Mouse (Mus musculus) testis, adult 2 months (tissue): Measurements from ENCODE around the gene Kifc5b.

Experiments
- CTCF ChIP-seq: fragments of 200-500 bp; IDR thresholded peaks from 2 replicates; pipeline ENCODE4 v1.5.1; 2012; ENCODE audit warnings: low read depth, mild to moderate bottlenecking, inconsistent platforms, low read length, moderate library complexity; ENCODE audit not compliant: control insufficient read depth, insufficient read depth, insufficient replicate concordance
- POLR2A ChIP-seq: fragments of 200-500 bp; IDR thresholded peaks from 2 replicates; pipeline ENCODE4 v1.6.1; 2012; ENCODE audit warnings: low read depth, mild to moderate bottlenecking, inconsistent platforms, low read length, moderate library complexity; ENCODE audit not compliant: control insufficient read depth

DNA sequence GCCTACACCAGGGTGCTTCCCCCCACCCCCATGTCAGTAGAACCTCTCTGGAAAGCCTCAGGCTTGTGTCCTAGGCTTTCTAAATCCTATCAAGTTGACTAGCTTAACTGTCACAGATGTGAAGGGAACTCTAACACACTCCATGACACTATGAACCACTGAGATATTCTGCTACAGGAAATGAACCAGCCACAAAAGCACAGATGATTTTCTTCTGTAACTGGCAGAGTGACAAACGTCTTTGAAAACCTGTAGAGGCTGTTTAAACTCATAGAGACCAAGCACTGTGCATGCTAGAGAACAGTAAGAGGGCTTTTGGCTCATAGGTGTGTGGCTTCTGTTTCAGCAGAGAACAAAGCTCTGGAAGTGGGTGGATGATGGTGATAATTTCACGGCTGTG, 64.2 kb downstream of the Kifc5b start:
- TF ChIP-seq POLR2A (no peak), CTCF (no peak)
